Mouse (Mus musculus) mature B cell (primary cell): ENCODE data around the gene Comp.

Experiments
- in situ Hi-C: fragments of 300-500 bp; cut with MboI; formaldehyde crosslinking; loops from 2 replicates; pipeline ENCODE4 v1.14.3; 2019

Comp gene

GRCm38 (mm10) chr8:70397611-70398563 is 24.5 kb downstream of the Comp start:
- in situ Hi-C loops = no loop called here

- in situ Hi-C loops = no loop called here
These were observed 30.9 kb downstream of the Comp start for GRCm38 (mm10) chr8:70404212-70404611.

GRCm38 (mm10) chr8:70405189-70405588 is 31.8 kb downstream of the Comp start:
- in situ Hi-C loops = no loop called here

GRCm38 (mm10) chr8:70406427-70407069 is 33.2 kb downstream of the Comp start:
- in situ Hi-C loops = no loop called here

- in situ Hi-C loops = no loop called here
These were observed 34.9 kb downstream of the Comp start for GRCm38 (mm10) chr8:70408301-70408700.

GRCm38 (mm10) chr8:70409019-70409418 is 35.7 kb downstream of the Comp start:
- in situ Hi-C loops = no loop called here

- in situ Hi-C loops = no loop called here
These were observed 36.1 kb downstream of the Comp start for GRCm38 (mm10) chr8:70409455-70409871.

GRCm38 (mm10) chr8:70410281-70410680 is 36.9 kb downstream of the Comp start:
- in situ Hi-C loops = no loop called here

- in situ Hi-C loops = no loop called here
These were observed 41.1 kb downstream of the Comp start for GRCm38 (mm10) chr8:70414310-70414946.

- in situ Hi-C loops = no loop called here
These were observed 42.4 kb downstream of the Comp start for GRCm38 (mm10) chr8:70415540-70416451.

- in situ Hi-C loops = no loop called here
These were observed 43.6 kb downstream of the Comp start for GRCm38 (mm10) chr8:70416941-70417340.

GRCm38 (mm10) chr8:70417914-70418313 is 44.6 kb downstream of the Comp start:
- in situ Hi-C loops = no loop called here

- in situ Hi-C loops = no loop called here
These were observed 45.6 kb downstream of the Comp start for GRCm38 (mm10) chr8:70418954-70419353.

- in situ Hi-C loops = no loop called here
These were observed 46.7 kb downstream of the Comp start for GRCm38 (mm10) chr8:70419879-70420643.

- in situ Hi-C loops = no loop called here
These were observed 48.2 kb downstream of the Comp start for GRCm38 (mm10) chr8:70421349-70422104.

GRCm38 (mm10) chr8:70422722-70423121 is 49.4 kb downstream of the Comp start:
- in situ Hi-C loops = no loop called here

GRCm38 (mm10) chr8:70426300-70426907 is 53.0 kb downstream of the Comp start:
- in situ Hi-C loops = no loop called here

GRCm38 (mm10) chr8:70431213-70431612 is 57.9 kb downstream of the Comp start:
- in situ Hi-C loops = no loop called here
